Mouse (Mus musculus) G1E-ER4 (cell line): Measurements from ENCODE around the gene Map1lc3b. TPM values are rescaled to one million over a fixed set of nuclear protein-coding genes. Genes with fewer than 3 reads are reported as not detected.

Experiments
- GATA1 ChIP-seq: IDR thresholded peaks from one replicate; pipeline ENCODE4 v1.8.0; 2012; ENCODE audit warnings: low read length, inconsistent platforms
- polyA plus RNA-seq: library from polyadenylated mRNA; stranded (reverse); fragments of >175 nt; gene quantifications from 2 replicates; pipeline ENCODE4 v1.2.3, GENCODE M21; 2012

Gene Map1lc3b
- polyA plus RNA-seq, 1 experiment: 30.8 TPM

DNA sequence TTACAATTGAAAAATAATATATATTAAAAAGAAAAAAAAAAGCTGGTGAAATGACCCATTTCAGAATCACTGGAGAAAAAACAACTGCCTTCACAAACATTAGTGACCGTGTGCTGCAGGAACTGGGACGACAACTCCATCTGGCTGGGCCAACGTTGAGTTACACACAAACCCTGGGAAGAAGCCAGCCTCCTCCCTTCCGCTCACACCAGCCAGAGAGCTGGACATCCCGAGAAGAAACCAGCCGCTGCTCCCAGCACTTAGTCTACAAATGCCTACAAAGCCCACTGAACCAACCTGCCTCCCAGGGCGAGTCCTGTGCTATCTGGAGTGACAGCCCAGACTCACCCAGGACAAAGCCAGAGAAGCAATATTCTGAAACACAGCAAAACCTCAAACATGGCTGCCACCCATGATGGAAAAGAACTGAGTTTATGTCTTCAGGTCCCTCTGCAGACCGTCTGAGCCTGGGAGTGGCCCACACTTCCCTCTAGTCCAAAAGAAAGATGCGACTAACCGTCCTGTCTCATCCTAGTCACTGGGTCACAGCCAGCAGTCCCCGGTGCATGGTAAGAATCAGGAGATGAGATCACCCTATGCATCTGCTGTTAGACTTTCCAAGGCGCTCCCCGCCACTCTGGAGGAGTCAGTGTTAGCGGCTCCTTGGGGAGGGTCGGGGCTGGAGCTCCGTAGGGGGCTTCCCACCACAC lies 28.4 kb upstream of the Map1lc3b start:
- no peak for TF ChIP-seq GATA1

DNA sequence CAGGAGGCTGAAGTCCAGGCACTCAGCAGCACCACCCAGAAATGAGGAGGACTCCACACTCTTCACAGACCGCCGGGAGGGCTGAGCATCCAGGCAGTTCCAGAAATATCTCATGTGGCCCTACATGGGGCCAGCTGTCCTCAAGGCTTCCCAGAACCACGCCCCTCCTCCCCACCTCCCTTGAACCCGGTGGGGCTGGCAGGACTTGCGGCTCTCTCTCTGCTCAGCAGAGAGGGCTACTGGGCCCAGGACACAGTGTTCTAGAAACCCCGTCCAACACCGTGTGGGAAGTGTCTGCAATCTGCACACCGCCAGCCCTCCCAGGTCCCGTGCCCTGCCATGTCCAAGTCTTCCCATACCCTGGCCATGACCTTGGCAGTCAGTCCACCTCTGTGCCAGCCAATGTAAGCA lies 27.2 kb upstream of the Map1lc3b start:
- no peak for TF ChIP-seq GATA1

DNA sequence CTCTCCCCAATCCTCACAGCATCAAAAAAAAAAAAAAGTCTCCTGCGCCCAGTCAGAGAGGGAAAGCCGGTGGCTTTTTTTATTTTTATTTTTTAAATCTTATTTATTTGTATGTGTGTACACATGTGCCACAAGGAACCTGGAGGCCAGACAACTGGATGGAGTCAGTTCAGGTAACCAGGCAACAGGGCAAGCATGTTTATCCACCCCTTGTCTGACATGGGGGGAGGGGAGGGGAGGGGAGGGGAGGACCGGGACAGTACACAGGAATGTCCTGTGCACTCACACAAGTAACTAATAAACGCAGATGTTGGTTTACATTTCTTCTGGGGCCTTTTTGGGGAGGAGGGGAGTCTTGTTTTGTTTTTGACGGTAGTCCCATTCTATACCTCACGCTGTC lies 26.5 kb upstream of the Map1lc3b start:
- TF ChIP-seq GATA1: no peak

DNA sequence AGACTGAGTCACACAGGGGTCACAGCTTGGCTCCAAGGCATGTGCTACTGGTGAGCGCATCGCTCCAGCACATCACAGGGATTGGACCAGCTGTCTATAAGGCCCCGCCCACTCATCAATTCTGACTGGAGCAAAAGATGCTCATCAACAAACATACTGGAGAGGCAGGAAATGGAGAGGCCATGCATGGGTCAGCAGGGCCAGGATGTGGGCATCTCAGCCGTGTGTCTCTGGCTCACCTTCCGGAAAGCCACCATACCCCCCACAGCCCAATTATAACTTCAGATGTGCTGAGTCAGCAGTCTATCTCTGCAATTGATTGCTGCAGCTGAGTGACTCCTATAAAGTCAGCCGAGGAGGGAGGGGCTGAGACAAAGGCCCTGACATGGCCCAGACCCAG lies 21.8 kb upstream of the Map1lc3b start:
- TF ChIP-seq GATA1: no peak

DNA sequence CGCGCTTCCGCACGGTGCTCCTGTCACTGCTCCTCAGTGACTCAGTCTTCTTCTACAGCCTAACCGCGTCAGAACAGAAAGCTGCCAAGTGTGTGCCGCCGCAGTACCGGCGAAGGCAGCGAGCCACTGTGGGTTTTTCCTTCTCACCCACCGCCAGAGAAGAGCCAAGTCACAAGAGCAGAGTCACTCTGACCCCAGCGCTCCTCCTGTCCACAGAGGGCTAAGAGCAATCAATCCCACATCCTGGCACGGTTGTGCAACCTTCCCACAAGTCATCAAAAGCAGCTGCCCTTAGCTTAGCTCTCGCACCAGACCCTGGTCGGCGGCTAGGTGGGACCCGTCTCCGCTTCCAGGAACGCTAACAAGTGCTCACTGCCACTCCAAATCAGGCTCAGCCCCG lies 19.8 kb upstream of the Map1lc3b start:
- no peak for TF ChIP-seq GATA1

DNA sequence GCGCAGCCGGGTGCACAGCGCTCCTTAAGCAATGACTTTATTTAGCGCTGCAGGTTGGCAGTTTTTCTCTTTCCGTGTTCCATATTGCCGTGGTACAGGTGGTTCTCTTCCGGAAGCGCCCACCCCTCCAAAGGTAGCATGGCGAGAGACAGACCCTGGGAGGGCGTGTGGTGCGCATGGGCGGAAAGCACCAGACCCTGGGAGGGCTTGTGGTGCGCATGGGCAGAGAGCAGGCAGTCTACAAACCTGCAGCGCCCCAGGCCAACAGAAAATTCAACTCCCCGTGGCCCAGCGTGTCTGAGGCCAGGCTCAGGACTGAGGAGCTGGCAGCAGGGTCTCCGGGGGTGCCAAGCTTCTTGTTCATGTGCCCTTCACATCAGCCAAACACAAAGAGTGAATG lies 19.4 kb upstream of the Map1lc3b start:
- TF ChIP-seq GATA1: no peak

DNA sequence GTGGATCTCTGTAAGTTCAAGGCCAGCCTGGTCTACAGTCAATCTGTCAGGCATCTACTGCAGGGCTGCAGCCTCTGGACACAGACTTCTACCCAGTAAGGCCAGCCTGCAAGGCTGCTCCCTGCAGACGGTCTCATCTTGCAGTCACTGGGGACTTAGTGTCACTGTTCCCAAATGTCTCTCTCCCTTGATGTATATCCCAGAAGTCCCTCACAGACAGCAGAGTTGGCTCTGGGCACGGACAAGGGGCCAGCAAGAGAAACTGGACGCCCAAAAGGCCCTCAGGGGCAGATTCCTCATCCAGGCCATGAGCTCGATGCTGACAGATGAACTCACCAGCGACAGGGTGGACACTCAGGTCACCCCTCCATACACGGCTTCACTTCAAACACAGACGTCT lies 18.0 kb upstream of the Map1lc3b start:
- TF ChIP-seq GATA1: no peak

DNA sequence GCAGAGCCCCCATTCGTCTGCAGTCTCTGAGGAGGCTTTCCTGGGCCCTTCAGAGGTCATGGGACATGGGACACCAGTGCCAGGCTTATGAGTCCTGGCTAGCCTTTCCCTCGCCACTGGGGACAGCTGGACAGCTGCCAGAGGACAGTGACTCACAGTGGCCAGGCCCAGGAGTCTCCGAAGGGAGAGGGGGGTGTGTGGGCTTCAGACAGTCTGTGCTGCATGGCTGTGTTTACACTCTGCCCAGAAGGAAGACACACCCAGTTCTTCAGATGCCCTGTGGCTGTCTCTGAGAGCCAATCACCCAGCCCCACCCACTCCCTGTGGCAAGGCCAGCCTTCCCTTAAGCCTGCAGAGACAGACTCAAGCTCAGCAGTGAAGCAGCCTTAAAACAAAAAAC lies 16.9 kb upstream of the Map1lc3b start:
- TF ChIP-seq GATA1: no peak

DNA sequence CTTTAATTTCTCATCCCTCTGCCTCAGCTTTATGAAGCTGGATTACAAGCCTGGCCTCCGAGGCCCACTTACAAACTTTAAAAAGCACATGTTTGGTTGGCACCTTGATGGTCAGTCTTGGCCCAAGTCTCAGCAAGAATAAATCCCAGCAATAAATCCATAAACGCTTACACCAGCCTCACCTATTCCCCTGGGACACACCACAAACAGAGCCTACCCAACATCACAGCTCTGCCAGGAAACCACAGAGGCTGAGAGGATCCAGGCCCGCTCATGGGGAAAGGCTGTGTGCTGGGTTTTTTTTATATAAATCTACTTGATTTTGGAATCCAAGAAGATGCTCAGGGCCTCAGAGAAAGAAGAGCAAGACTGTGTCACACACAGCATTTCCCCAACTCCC lies 14.5 kb upstream of the Map1lc3b start:
- no peak for TF ChIP-seq GATA1

DNA sequence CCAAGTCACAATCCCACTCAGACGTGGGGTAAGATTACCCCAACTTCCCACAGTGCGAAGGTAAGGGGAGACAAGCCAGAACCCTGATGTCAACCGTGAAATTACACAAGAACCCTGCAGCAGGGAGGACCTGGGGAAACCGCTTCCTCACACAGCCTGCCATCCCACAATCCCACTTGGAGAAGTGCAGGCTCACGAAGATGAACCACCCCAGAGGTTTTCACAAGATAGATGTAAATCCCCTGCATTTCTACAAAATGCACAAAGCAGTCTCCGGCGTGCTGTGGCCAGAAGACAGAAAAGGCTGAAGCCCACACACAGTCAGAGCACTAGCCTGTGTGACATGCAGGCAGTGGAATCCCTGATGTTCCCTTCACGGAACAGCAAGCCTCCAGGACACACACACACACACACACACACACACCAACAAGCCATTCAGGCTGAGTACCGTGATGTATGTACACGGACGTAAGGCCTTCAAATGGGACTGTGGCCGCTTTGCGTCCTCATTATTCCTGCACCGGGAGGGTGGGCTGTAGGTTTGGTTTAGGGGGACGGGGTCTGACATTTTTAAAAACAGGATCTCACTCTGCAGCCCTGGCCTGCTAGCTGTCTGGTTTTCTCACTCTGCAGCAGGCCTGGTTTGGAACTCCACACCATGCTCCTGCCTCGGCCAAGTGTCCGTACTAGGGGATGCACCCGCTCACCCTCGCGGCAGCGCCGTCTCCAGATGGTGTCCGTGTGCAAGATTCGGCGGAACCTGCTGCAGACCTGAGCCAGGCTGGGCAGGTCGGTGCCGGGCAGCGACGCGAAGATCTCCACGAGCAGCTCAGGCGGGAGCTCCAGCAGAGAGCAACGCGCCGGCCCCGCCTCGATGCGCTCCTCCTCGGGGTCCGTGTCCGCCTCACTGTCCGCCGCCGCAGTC lies 12.1 kb upstream of the Map1lc3b start:
- no peak for TF ChIP-seq GATA1

DNA sequence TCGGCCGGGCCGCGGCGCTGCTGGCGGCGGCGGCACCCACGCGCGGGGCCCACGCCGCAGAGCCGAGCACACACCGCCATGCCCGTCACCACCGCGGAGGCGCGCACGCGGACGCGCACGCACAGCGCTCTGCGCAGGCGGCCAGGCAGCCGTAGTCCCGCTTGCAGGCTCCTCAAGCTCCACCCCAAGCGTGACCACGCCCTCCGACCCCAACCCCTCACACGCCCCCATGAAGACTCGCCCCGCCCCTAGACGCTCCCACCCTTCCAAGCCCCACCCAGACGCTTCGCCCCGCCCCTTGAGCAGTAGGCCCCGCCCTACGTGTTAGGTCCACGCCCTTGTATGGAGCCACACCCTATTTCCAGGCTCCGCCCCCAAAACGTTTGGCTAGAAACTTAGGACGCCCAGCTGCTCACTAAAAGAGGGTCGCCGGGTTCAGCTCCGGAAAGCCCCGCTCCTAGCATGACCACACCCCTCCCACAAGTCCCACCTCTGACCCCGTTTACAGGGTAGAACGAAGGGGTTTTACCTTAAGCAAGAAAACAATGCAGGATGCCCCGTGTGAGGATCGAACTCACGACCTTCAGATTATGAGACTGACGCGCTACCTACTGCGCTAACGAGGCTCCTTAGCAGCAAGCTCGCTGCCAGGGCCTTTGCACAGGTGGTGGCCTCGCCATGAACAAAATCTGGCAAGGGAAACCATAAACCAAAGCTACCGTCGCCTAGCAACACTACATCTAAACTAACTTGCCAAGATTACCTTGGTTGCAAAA lies 11.3 kb upstream of the Map1lc3b start, which contains the start of gene Fbxo31:
Gene Fbxo31, minus strand, starts transcription at position 131 of the 776 bp plus-strand sequence.
- no peak for TF ChIP-seq GATA1

DNA sequence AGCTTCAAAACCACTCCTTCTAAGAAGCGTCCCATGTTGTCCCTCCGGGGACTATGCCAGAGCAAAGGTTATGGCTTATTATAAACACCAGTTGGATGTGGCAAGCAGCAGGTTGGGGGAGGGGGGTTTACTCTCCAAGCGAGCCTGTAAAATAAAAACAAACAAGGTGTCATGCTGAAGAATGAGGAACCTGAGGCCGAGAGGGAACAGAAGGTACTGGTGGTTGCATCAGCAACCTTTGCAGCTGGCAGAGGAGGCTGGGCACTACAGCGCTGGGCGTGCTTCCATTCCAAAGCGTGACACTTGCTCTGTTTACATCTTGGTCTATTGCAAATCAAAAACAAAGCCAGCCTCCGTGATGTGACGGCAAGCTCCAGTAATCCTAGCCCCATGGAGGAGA lies 9.7 kb upstream of the Map1lc3b start:
- TF ChIP-seq GATA1: no peak

DNA sequence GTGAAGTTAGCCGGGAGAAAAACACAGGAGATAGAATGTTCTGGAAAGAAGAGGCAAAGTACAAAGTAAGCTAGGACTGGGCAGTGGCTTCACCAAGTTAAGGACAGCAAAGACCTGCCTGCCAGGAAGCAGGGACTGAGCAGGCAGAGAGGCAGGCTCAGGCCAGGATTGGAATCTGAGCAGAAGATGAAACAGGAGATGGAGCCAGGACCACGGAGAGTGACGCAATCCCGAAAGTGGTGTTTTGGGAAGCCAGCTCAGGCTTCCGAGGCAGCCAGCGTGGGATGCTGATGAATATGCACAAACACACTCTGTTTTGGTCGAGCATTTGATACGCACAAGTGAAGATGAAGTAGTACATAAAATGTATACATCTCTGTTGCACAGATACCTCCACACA lies 6.5 kb upstream of the Map1lc3b start:
- no peak for TF ChIP-seq GATA1

DNA sequence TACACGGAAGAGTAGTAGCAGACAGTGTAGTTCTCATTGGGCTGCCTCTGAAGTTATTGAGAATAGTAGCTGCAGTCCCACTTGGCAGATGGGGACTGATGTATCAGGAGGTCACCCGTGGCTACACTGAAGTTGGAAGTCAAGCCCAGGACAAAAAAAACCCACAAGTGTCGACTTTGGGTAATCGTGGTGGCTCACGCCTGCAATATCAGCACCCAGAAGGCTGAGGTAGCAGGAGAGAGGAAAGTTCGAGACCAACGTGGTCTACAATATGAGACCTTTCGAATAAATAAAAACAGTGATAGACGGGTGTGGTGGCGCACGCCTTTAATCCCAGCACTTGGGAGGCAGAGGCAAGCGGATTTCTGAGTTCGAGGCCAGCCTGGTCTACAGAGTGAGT lies 5.4 kb upstream of the Map1lc3b start:
- TF ChIP-seq GATA1: no peak

DNA sequence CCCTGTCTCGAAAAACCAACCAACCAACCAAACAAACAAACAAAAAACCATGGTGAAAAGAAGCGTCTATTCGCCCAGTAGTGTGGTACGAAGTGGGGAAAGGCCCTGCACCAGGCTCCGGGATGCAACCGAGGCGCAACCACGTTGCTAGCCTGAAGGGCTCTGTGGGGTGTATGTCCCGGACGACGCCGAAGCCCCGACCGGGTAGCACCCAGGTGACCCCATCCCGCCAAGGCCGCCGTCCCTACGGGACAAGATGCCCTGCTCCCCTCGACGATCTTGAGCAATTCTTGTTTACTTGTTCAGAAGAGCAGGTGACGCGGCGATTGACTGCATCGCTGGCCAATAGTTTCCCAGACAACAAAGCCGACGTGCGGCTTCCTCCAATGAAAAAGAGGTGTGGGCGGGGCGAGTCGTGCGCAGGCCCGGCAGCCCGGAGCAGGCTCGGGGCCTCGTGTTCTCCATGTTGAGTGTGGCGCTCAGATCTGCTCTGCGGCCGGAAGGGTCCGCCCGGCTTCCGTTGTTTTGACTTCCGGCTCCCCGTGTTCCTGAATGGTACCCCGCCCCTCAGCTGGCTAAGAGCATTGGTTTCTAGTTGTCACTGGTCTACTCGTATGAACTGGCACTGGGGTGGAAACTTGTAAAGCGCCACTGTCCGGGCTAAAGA lies 4.9 kb upstream of the Map1lc3b start:
- no peak for TF ChIP-seq GATA1
